Mouse (Mus musculus) small intestine, adult 2 months (tissue): Measurements from ENCODE around the gene B9d2.

ENCODE experiments used
- CTCF ChIP-seq: fragments of 200-500 bp; IDR thresholded peaks from 2 replicates; pipeline ENCODE4 v1.5.1; 2012; ENCODE audit warnings: low read depth, mild to moderate bottlenecking, control low read depth, inconsistent platforms, low read length, moderate library complexity, mixed read lengths; ENCODE audit not compliant: insufficient replicate concordance, insufficient read length; ENCODE audit errors: extremely low read depth
- POLR2A ChIP-seq: fragments of 200-500 bp; IDR thresholded peaks from 2 replicates; pipeline ENCODE4 v1.6.1; 2012; ENCODE audit warnings: low read depth, mild to moderate bottlenecking, control low read depth, inconsistent platforms, low read length, moderate library complexity

- TF ChIP-seq POLR2A (no peak), CTCF (no peak)
Measured at GRCm38 (mm10) chr7:25703793-25704494, 23.4 kb downstream of the B9d2 start.
